Mouse (Mus musculus): ENCODE data around the gene Ano3.

DNA sequence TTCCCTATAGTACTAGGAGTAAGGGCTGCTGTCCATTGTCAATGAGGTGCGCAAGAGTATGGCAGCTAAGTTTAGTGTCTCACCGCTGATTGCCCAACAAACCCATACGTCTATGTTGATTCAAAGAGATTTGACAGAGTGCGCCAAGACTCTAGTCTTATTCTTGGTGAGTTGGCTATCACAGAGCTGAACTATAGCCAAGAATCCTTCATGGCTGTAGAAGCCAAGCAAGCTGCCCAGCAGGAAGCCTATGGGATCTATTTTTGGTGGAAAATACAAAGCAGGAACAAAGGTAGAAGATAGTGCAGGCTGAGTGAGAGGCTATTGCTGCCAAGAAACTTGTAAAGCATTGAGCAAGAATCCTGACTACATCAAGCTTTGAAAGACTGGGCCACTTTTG lies 87.3 kb downstream of the Ano3 start:
- TF ChIP-seq CTCF (IDR thresholded peaks at IDR 0.05; ENCODE audit: extremely low read depth, insufficient read depth, low read length), result no peak
- no peak for TF ChIP-seq POLR2A (IDR thresholded peaks at IDR 0.05; ENCODE audit: extremely low read depth, insufficient read depth, low read length)

All from cortical plate, adult 2 months (tissue).